Mouse (Mus musculus) central nervous system, embryonic 18 days (tissue): ENCODE data around the gene Sept5. TPM values are rescaled to one million over a fixed set of nuclear protein-coding genes. Genes with fewer than 3 reads are reported as not detected.

ENCODE experiments used
- polyA plus RNA-seq: library from polyadenylated mRNA; depleted of rRNA; stranded (reverse); fragments of >200 nt; gene quantifications from 2 replicates; pipeline ENCODE4 v1.2.3, GENCODE M21; 2012; rRNA removed

Gene Sept5
- 365 and 427 TPM in 2 replicates for polyA plus RNA-seq

DNA sequence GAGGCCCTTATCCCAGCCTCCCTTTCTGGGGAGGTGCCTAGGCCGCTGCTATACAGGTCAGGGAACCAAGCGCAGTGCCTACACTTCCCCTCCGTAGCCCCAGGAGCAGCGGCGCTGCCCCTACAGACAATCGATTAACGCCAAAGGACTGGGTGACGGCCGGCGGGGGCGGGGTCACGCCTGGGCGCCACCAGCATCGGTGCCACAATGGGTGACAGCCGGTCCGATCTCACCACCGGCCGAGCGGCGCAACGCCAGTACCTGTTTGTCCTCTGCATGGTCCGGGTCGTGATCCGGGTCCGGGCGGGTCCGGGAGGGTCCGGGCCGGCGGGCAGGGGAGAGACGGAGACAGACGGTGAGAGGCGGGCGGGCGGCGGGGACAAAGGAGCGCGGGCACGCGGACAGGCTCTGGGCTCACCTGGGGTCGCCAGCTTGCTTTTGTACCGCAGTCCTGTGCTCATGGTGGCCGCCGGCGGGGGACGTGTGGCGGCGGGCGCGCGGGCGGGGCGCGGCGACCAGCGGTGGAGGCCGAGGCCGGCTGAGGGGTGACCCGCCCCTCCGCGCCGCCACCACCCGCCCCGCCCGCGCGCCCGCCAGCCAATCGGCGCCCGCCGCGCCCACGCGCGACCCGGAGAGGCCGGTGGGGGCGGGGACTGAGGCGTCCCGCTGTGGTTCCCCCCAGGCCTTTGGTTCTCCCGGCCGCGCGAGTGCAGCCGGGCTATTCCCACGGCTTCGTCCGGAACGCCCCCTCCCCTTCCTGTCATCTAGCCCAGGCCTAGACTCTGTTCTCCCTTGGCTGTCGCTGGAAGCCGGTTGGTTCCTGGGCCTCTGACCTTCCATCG lies at the start of gene Sept5:
Gene Sept5 (minus strand): TSS at position 565 of the 842 bp plus-strand sequence.

DNA sequence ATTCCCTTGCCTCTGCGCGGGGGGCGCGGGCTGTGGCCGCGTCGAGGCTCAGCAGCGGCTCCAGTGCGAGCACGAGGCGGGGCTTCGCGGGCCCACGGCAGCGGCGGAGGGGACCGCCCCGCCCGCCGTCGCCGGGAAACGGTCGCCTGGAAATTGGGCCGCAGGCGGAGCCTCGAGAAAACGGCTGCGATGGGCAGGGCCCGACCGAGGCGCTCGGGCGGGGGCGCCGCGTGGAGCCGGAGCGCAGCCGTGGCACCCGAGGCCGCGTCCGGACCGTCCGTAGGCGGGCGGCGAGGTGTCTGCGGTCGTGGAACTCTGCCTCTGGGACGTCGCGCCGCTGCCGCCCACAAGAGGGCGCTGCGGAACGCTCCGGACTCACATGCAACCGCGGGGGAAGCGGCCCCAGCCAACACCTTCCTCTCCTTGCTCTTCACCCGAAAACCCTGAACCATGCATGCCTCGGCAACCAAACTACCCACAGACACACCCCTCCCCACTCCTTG lies 3.3 kb downstream of the Sept5 start, which contains the start of gene Gm49601:
Gene Gm49601 (minus strand): TSS at position 52 of the 503 bp plus-strand sequence.

DNA sequence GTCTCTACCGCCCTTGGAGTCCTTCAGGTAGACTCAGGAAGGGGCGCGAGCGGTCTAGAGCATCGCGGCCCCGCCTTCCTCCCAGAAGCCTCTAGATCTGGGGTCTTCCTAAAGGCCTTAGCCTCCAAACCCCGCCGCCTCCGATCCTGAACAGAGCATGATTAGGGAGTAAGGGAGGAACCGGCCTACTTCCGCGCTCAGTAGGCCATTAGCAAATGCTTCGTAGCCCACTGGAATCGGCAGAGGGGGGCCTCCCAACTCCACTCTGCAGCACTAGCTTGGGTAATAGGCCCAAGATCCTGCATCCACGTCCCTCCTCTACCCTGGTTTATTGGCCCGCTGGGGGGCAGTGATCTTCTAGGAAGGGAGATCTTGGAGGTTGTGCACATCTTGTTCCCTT lies 7.7 kb downstream of the Sept5 start, which contains the start of gene Gp1bb:
Gene Gp1bb (minus strand): TSS at position 385 of the 400 bp plus-strand sequence.

DNA sequence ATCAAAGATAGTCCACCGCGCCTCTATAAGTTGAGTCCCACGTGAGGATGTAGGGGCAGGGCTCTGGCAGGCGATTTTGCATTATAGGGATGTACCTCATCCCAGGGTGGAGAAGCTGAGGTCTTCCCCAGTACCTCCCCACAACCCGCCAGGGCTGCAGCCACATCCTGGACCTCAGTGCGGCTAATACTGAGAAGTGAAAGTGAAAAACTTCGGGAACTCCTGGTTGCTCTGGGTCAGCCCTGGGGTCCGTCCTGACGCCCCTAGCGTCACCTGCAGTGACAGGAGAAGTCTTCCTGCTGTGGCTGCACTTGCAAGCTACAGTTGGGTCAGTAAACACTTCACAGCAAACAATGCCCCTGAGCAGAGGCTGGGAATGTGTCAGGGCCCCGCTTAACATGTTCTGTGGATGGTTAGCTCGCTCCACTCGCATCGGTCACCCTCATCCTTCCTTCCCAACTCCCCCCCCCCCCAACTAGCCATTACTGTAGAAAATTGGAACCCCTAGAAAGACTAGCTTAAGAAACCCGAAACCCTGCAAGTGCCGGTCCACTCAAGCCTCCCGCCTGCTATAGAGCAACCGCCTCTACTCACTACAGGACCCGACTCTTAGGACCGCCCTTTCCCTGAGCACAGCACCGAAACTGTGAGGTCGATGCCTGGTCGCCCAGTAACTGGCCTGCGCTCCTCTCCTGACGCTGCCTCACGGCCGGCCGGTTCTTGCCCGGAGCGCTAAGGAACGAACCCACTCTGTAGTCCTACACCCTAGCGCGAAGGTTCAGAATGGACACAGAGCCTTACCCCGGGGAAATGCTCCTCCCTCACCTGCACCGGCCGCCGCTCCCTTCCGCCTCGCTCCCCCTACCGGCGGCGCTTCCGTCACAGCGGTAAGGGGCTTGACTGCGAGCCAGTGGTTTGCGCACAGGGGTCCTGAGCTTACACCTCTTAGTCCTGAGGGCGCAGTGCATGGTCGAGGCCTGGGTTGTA lies 39.7 kb downstream of the Sept5 start, which contains the start of gene Tbx1:
Gene Tbx1 (minus strand): TSS at position 868 of the 987 bp plus-strand sequence.

Other genes starting within 250 kb of the Sept5 start
- 26.0 and 26.7 TPM in 2 replicates for gene Txnrd2, start 203.6 kb downstream of the Sept5 start, polyA plus RNA-seq
- 80.7 and 90.6 TPM in 2 replicates for gene Comt, start 203.1 kb downstream of the Sept5 start, polyA plus RNA-seq
- gene Gnb1l, start 131.2 kb downstream of the Sept5 start, polyA plus RNA-seq: 13.3 and 14.6 TPM in 2 replicates
- gene Rtl10, start 131.1 kb downstream of the Sept5 start, polyA plus RNA-seq: 9.4 and 9.8 TPM in 2 replicates
- 0.76 and 0.82 TPM in 2 replicates for gene Tbx1, start 39.3 kb downstream of the Sept5 start, polyA plus RNA-seq
- gene Gp1bb, start 7.6 kb downstream of the Sept5 start, polyA plus RNA-seq: 12.9 and 13.7 TPM in 2 replicates
- gene Gm49601, start 3.5 kb downstream of the Sept5 start, polyA plus RNA-seq: 109 and 129 TPM in 2 replicates
- 133 and 134 TPM in 2 replicates for gene Cldn5, start 146.9 kb upstream of the Sept5 start, polyA plus RNA-seq
- gene Ufd1, start 181.8 kb upstream of the Sept5 start, polyA plus RNA-seq: 72.1 and 74.8 TPM in 2 replicates
- 10.9 and 11.5 TPM in 2 replicates for gene Cdc45, start 182.0 kb upstream of the Sept5 start, polyA plus RNA-seq
- gene 2510002D24Rik, start 206.6 kb upstream of the Sept5 start, polyA plus RNA-seq: 39.7 and 43.1 TPM in 2 replicates
- 0.69 TPM in 1 of 2 replicates, not detected in the other for gene Gm28539, start 206.6 kb upstream of the Sept5 start, polyA plus RNA-seq
- 19.1 and 22.5 TPM in 2 replicates for gene Mrpl40, start 246.9 kb upstream of the Sept5 start, polyA plus RNA-seq
- 98.8 and 110 TPM in 2 replicates for gene Hira, start 247.1 kb upstream of the Sept5 start, polyA plus RNA-seq